Mouse (Mus musculus) liver, embryonic 13.5 days (tissue): Measurements from ENCODE around the gene Yars. TPM values are rescaled to one million over a fixed set of nuclear protein-coding genes. Genes with fewer than 3 reads are reported as not detected.
A peak's percentile ranks its signal among the peaks of the same experiment; 100 is the strongest.

Experiments
- ATAC-seq: fragments of 200-750 bp; cut with Nextera tagmentation; 2 replicates; pipeline ENCODE4 v1.8.0; 2017; ENCODE audit warnings: low read depth, mild to moderate bottlenecking, moderate number of reproducible peaks, moderate library complexity
- DNase-seq: peaks from one replicate; pipeline ENCODE4 v3.0.0; 2022
- H3K27ac ChIP-seq: fragments of 300-500 bp; sonication (generic); 2 replicates; pipeline ENCODE4 v1.5.1; 2015; ENCODE audit warnings: moderate library complexity, mild to moderate bottlenecking, inconsistent platforms
- H3K27me3 ChIP-seq: fragments of 300-500 bp; sonication (generic); 2 replicates; pipeline ENCODE4 v1.6.1; 2015; ENCODE audit warnings: mild to moderate bottlenecking, inconsistent platforms
- H3K36me3 ChIP-seq: fragments of 300-500 bp; sonication (generic); 2 replicates; pipeline ENCODE4 v1.6.1; 2015; ENCODE audit warnings: mild to moderate bottlenecking, inconsistent platforms
- H3K4me1 ChIP-seq: fragments of 300-500 bp; sonication (generic); replicated peaks from 2 replicates; pipeline ENCODE4 v1.6.1; 2015; ENCODE audit warnings: inconsistent platforms
- H3K4me2 ChIP-seq: fragments of 300-500 bp; sonication (generic); 2 replicates; pipeline ENCODE4 v1.6.1; 2015; ENCODE audit warnings: inconsistent platforms, mild to moderate bottlenecking, moderate library complexity
- H3K4me3 ChIP-seq: fragments of 300-500 bp; sonication (generic); replicated peaks from 2 replicates; pipeline ENCODE4 v1.5.1; 2015; ENCODE audit warnings: mild to moderate bottlenecking, inconsistent platforms
- H3K9ac ChIP-seq: fragments of 300-500 bp; sonication (generic); 2 replicates; pipeline ENCODE4 v1.6.1; 2015; ENCODE audit warnings: mild to moderate bottlenecking, inconsistent platforms
- H3K9me3 ChIP-seq: fragments of 300-500 bp; sonication (generic); replicated peaks from 2 replicates; pipeline ENCODE4 v1.6.1; 2016; ENCODE audit warnings: inconsistent platforms
- WGBS: fragments of 180-500 bp; shearing (Covaris S2); methylation state at CpG from one replicate; pipeline ENCODE4 v1.1.7; 2015; ENCODE audit not compliant: insufficient replicate concordance; 5-methylcytosine and 5-hydroxymethylcytosine counted together
- polyA plus RNA-seq: library from polyadenylated mRNA; unstranded; fragments of >200 nt; fragmentation: Nextera tagmentation; extraction: Ambion mirVana; gene quantifications from 2 replicates; pipeline ENCODE4 v1.2.1, GENCODE M21; 2015

The Yars gene
- polyA plus RNA-seq, 1 experiment from 2014 or later = 69.9 TPM

GRCm38 (mm10) chr4:129246360-129247301 is 57.1 kb downstream of the Yars start:
- 0 out of 2 replicates have a peak, but pooled peaks have one; percentile 3 for ATAC-seq
- Histone ChIP-seq H3K27ac (no peak overlapping the region; the same call in 1 of the 2 replicates), H3K4me2 (peak overlapping the region; percentile 98), H3K9ac (no peak overlapping the region), H3K4me1 (peaks cover 62% of the 10 kb centered on the region), H3K9me3 (no peaks in the 10 kb centered on the region), H3K36me3 (no peaks in the 10 kb centered on the region), H3K4me3 (no peak overlapping the region), H3K27me3 (peaks cover 92% of the 10 kb centered on the region)
- 36% methylated on average over 15 of the region's 15 CpGs for WGBS
- DNase-seq = no peak

- peaks cover 60% of the 10 kb centered on the region for H3K4me1 ChIP-seq
- H3K4me3 ChIP-seq = peak overlapping the region; percentile 69
- H3K27me3 ChIP-seq = peaks cover 91% of the 10 kb centered on the region
- peak overlapping the region; percentile 76 for H3K9ac ChIP-seq
- 11% methylated on average over 24 of the region's 24 CpGs for WGBS
- no peak for ATAC-seq
- no peaks in the 10 kb centered on the region for H3K9me3 ChIP-seq
- no peak overlapping the region; the same call in 1 of the 2 replicates for H3K27ac ChIP-seq
- H3K36me3 ChIP-seq = no peaks in the 10 kb centered on the region
- DNase-seq = no peak
- peak overlapping the region; percentile 98 for H3K4me2 ChIP-seq
Observed at GRCm38 (mm10) chr4:129247381-129248242, 58.1 kb downstream of the Yars start.

GRCm38 (mm10) chr4:129248243-129248767 is 58.7 kb downstream of the Yars start:
- Histone ChIP-seq H3K9ac (peak overlapping the region; percentile 76), H3K4me2 (peak overlapping the region; percentile 98), H3K27ac (no peak overlapping the region), H3K4me1 (peaks cover 57% of the 10 kb centered on the region), H3K27me3 (peaks cover 87% of the 10 kb centered on the region), H3K4me3 (peak overlapping the region; percentile 69), H3K9me3 (no peaks in the 10 kb centered on the region), H3K36me3 (no peaks in the 10 kb centered on the region)
- DNase-seq (no peak), ATAC-seq (no peak)
- WGBS = under 1% methylated on average over 43 of the region's 74 CpGs

- H3K27ac ChIP-seq = no peak overlapping the region
- no peak for ATAC-seq
- peaks cover 85% of the 10 kb centered on the region for H3K27me3 ChIP-seq
- H3K36me3 ChIP-seq = no peaks in the 10 kb centered on the region
- H3K4me1 ChIP-seq = peaks cover 56% of the 10 kb centered on the region
- H3K4me3 ChIP-seq = no peak overlapping the region
- H3K9me3 ChIP-seq = no peaks in the 10 kb centered on the region
- no peak for DNase-seq
- WGBS = 35% methylated on average over 7 of the region's 7 CpGs
- no peak overlapping the region for H3K9ac ChIP-seq
- no peak overlapping the region for H3K4me2 ChIP-seq
Observed at GRCm38 (mm10) chr4:129249288-129249687, 59.7 kb downstream of the Yars start.

- no peak for DNase-seq
- no peak overlapping the region; the same call in 1 of the 2 replicates for H3K9ac ChIP-seq
- no peaks in the 10 kb centered on the region for H3K9me3 ChIP-seq
- peak overlapping the region; percentile 41 for H3K4me2 ChIP-seq
- peaks cover 46% of the 10 kb centered on the region for H3K4me1 ChIP-seq
- ATAC-seq = peak; percentile 39; the same call in 1 of the 2 replicates
- WGBS = 38% methylated on average over 15 of the region's 15 CpGs
- no peak overlapping the region; the same call in none of the 2 replicates for H3K27ac ChIP-seq
- H3K27me3 ChIP-seq = peaks cover 69% of the 10 kb centered on the region
- H3K36me3 ChIP-seq = no peaks in the 10 kb centered on the region
- no peak overlapping the region for H3K4me3 ChIP-seq
Observed at GRCm38 (mm10) chr4:129250759-129251481, 61.4 kb downstream of the Yars start.

GRCm38 (mm10) chr4:129251482-129252125 is 62.0 kb downstream of the Yars start:
- Histone ChIP-seq H3K4me1 (peaks cover 49% of the 10 kb centered on the region), H3K4me2 (peak overlapping the region; percentile 41), H3K4me3 (no peak overlapping the region), H3K36me3 (no peaks in the 10 kb centered on the region), H3K9me3 (no peaks in the 10 kb centered on the region), H3K27me3 (peaks cover 62% of the 10 kb centered on the region), H3K27ac (no peak overlapping the region; the same call in none of the 2 replicates), H3K9ac (no peak overlapping the region; the same call in 1 of the 2 replicates)
- DNase-seq (no peak), ATAC-seq (0 out of 2 replicates have a peak, but pooled peaks have one; percentile 6)
- 12% methylated on average over 15 of the region's 15 CpGs for WGBS

- peaks cover 48% of the 10 kb centered on the region for H3K4me1 ChIP-seq
- no peak for ATAC-seq
- H3K27ac ChIP-seq = no peak overlapping the region
- no peak overlapping the region for H3K4me3 ChIP-seq
- no peak for DNase-seq
- H3K36me3 ChIP-seq = no peaks in the 10 kb centered on the region
- no peak overlapping the region for H3K4me2 ChIP-seq
- WGBS = 79% methylated on average over 2 of the region's 2 CpGs
- no peaks in the 10 kb centered on the region for H3K9me3 ChIP-seq
- H3K9ac ChIP-seq = no peak overlapping the region
- H3K27me3 ChIP-seq = peaks cover 53% of the 10 kb centered on the region
Observed at GRCm38 (mm10) chr4:129252492-129252891, 62.9 kb downstream of the Yars start.

GRCm38 (mm10) chr4:129254571-129254970 is 65.0 kb downstream of the Yars start:
- Histone ChIP-seq H3K27ac (no peak overlapping the region), H3K4me3 (no peak overlapping the region)
- WGBS = 72% methylated on average over 3 of the region's 3 CpGs

GRCm38 (mm10) chr4:129256450-129257380 is 67.2 kb downstream of the Yars start:
- DNase-seq (peak; percentile 61), ATAC-seq (peak; percentile 76)
- no peak overlapping the region for H3K4me3 ChIP-seq
- peak overlapping the region; percentile 29 for H3K4me2 ChIP-seq
- H3K27ac ChIP-seq = no peak overlapping the region
- no peaks in the 10 kb centered on the region for H3K9me3 ChIP-seq
- H3K27me3 ChIP-seq = peaks cover 11% of the 10 kb centered on the region
- no peak overlapping the region for H3K9ac ChIP-seq
- WGBS = 22% methylated on average over 8 of the region's 8 CpGs
- H3K4me1 ChIP-seq = peaks cover 23% of the 10 kb centered on the region
- no peaks in the 10 kb centered on the region for H3K36me3 ChIP-seq

More at GRCm38 (mm10) chr4:129254571-129254970, 65.0 kb downstream of the Yars start:
- Histone ChIP-seq H3K9me3 (no peaks in the 10 kb centered on the region), H3K4me1 (peaks cover 31% of the 10 kb centered on the region), H3K4me2 (no peak overlapping the region), H3K9ac (no peak overlapping the region), H3K27me3 (peaks cover 32% of the 10 kb centered on the region), H3K36me3 (no peaks in the 10 kb centered on the region)
- ATAC-seq (no peak), DNase-seq (no peak)
